Mouse (Mus musculus) limb, embryonic 10.5 days (tissue): Measurements from ENCODE around the gene Lgals7. TPM values are rescaled to one million over a fixed set of nuclear protein-coding genes. Genes with fewer than 3 reads are reported as not detected.
A peak's percentile ranks its signal among the peaks of the same experiment; 100 is the strongest.

Source experiments
- DNase-seq: peaks from one replicate; pipeline ENCODE4 v3.0.0-alpha.2; 2017; ENCODE audit warnings: low spot score
- H3K27ac ChIP-seq: fragments of 300-500 bp; sonication (generic); 2 replicates; pipeline ENCODE4 v1.5.1; 2016; ENCODE audit warnings: mild to moderate bottlenecking
- H3K27me3 ChIP-seq: fragments of 300-500 bp; sonication (generic); 2 replicates; pipeline ENCODE4 v1.6.1; 2016; ENCODE audit warnings: low read depth, mild to moderate bottlenecking; ENCODE audit not compliant: poor library complexity, severe bottlenecking
- H3K36me3 ChIP-seq: fragments of 300-500 bp; sonication (generic); 2 replicates; pipeline ENCODE4 v1.6.1; 2016; ENCODE audit warnings: mild to moderate bottlenecking, moderate library complexity
- H3K4me1 ChIP-seq: fragments of 300-500 bp; sonication (generic); 2 replicates; pipeline ENCODE4 v1.6.1; 2016
- H3K4me3 ChIP-seq: fragments of 300-500 bp; sonication (generic); 2 replicates; pipeline ENCODE4 v1.5.1; 2016; ENCODE audit warnings: mild to moderate bottlenecking, moderate library complexity
- H3K9me3 ChIP-seq: fragments of 300-500 bp; sonication (generic); replicated peaks from 2 replicates; pipeline ENCODE4 v1.6.1; 2016; ENCODE audit warnings: mild to moderate bottlenecking
- WGBS: fragments of 180-500 bp; shearing (Covaris S2); methylation state at CpG from one replicate; pipeline ENCODE4 v1.1.7; 2016; 5-methylcytosine and 5-hydroxymethylcytosine counted together
- polyA plus RNA-seq: library from polyadenylated mRNA; unstranded; fragments of >200 nt; fragmentation: Nextera tagmentation; extraction: Ambion mirVana; gene quantifications from 2 replicates; pipeline ENCODE4 v1.2.1, GENCODE M21; 2016

Lgals7 gene
- polyA plus RNA-seq, 1 experiment from 2014 or later: 0.73 TPM

DNA sequence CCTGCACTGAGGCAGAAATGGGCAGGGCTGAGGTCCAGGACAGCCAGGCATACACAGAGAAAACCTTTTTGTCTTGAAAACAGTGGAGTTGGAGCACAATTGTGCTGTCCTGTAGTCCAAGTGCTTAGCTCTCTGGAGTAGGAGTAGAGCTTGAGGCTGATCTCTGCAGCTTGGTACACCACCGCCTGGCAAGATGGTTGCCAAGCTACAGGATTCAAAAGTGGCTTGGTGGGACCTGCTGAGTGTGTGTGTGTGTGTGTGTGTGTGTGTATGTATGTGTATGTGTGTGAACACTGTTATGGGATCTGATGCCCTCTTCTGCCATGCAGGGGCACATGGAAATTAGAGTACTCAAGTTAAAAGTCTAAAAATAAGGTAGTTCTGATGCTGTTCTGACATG is 41.1 kb upstream of the Lgals7 start:
- no peaks in the 10 kb centered on the region for H3K27me3 ChIP-seq
- no peak overlapping the region for H3K4me3 ChIP-seq
- DNase-seq: no peak
- peaks cover 55% of the 10 kb centered on the region for H3K36me3 ChIP-seq
- peaks cover 15% of the 10 kb centered on the region for H3K4me1 ChIP-seq
- whole genome bisulfite sequencing: 74% methylated on average over 1 of the region's 1 CpGs
- H3K9me3 ChIP-seq: no peaks in the 10 kb centered on the region
- no peak overlapping the region for H3K27ac ChIP-seq

DNA sequence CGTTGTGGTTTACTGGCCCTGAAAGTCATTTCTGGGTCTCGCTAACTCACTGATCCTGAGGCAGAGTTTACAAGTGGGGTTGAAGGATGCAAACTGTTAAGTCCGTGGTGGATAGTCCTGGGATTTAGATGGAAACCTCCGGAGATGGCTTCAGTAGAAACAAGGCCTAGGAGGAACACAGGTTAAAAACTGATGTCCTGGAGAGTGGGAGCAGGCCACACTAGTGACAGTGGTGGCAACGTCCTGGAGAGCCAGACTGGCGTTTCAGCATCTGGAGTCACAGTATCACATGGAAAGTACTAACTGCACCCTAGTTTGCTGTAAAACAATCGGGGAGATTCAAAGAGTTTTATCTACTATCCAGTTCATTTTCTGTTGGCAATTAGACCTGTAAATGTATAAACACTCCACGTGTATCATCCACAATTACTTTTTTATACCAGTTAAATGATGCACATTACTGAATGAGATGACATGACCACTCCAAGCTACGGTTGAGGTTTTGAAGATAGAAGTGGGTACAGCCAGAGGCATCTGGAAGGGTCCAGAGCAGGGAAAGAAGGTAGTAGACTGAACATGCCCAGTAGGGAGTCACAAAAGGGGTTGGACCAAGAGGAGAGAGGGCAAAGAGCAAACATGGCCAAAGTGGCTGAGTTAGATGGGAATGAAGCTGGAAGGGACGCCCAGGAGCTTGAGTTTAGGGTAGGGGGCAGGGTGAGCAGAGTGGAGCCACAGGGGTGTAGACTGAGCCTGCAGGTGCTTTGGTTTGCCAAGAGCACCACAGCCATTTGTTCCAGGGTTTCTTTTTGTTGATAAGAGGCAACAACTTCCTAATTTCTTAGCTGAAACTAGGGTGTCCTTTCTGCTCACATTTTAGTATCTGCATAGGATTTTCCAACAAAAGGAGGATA is 40.4 kb upstream of the Lgals7 start:
- H3K27ac ChIP-seq: no peak overlapping the region

DNA sequence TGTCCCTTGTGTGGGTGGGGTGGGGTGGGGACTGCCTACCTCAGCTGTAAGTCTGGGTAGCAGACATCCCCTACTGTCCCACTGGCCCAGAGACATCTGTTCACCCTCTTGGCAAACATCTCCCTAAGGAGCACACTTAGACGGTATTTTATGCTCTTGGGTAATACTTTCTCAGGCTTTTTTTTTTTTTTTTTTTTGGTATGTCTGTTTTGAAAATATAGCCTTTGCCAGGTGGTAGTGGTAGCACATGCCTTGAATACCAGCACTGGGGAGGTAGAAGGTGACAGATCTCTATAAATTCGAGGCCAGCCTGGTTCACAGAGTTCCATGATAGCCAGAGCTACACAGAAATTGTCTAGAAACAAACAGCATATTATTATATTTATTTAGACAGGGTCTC is 39.7 kb upstream of the Lgals7 start:
- Histone ChIP-seq H3K27ac (no peak overlapping the region), H3K9me3 (no peaks in the 10 kb centered on the region), H3K4me1 (peaks cover 15% of the 10 kb centered on the region), H3K36me3 (peaks cover 41% of the 10 kb centered on the region), H3K4me3 (no peak overlapping the region), H3K27me3 (no peaks in the 10 kb centered on the region)
- DNase-seq: no peak
- 63% methylated on average over 2 of the region's 2 CpGs for WGBS

More for the DNA sequence above, 40.4 kb upstream of the Lgals7 start:
- no peak for DNase-seq
- Histone ChIP-seq H3K27me3 (no peaks in the 10 kb centered on the region), H3K4me1 (peaks cover 15% of the 10 kb centered on the region), H3K4me3 (no peak overlapping the region), H3K36me3 (peaks cover 48% of the 10 kb centered on the region), H3K9me3 (no peaks in the 10 kb centered on the region)
- WGBS: 61% methylated on average over 10 of the region's 10 CpGs

DNA sequence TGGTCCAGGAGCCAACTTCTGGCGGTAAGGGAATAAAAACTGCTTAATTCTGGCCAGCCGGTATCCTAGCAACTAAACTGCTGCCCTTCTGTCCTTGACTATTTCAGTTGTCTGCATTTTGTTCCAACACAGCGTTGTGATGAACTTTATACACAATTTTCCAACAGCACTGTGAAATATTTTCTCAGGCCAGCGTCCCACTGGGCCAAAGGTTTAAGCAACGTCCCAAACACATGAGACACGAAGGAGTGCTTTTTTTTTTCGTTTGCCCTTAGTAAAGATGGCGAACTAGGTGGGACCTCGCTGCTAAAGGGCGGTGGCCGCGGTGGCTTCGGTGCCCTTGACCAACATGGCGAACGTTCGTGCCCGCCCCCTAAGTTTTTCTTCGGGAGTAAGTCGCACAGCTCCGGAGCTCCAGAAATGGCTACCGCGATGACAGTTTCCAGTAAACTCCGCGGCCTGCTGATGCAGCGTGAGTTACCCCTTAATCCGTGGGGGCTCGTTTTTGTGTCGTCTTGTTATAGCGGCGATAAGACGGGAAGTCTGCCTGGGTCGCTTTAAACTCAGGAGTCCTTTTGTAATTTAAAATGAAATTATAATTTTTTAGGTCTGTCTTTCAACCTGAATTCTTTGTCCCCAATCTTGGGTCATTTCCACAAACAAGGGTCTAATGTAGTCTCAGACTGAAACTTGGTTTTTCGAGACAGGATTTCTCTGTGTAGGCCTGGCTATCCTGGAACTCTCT is 38.5 kb upstream of the Lgals7 start, which contains the start of gene Ech1:
TSS of gene Ech1 (plus strand) at position 277 of the 745 bp plus-strand sequence.
- Histone ChIP-seq H3K9me3 (no peaks in the 10 kb centered on the region), H3K4me1 (peaks cover 12% of the 10 kb centered on the region)
- WGBS: 4% methylated on average over 33 of the region's 33 CpGs

DNA sequence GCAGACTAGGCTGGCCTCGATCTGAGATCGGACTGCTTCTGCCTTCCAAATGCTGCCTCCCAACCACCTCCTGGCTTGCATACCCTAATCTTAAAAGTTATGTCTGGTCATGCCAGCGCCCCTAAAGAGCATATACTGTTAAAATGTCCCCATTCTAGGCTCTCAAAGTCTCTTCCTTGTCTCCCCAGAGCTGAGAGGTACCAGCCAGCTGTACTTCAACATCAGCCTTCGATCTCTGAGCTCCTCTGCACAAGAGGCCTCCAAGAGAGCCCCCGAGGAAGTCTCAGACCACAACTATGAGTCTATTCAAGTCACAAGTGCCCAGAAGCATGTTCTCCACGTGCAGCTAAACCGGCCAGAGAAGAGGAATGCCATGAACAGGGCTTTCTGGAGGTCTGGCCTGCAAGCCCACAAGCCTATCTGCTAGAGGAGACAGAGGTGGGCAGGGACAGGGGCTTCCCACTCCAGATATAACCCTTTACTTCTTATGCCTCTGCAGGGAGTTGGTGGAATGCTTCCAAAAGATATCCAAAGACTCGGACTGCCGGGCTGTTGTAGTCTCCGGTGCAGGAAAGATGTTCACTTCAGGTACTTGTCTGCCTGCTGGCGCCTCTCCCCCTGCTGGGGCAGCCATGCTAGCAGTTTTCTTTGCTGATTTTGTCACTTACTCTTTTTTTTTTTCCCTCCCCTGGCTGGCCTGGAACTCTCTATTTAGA is 37.8 kb upstream of the Lgals7 start:
- no peaks in the 10 kb centered on the region for H3K9me3 ChIP-seq
- peak overlapping the region; percentile 57 for H3K4me3 ChIP-seq
- peaks cover 12% of the 10 kb centered on the region for H3K4me1 ChIP-seq
- peak overlapping the region; percentile 87 for H3K27ac ChIP-seq
- 75% methylated on average over 11 of the region's 11 CpGs for WGBS
- DNase-seq: no peak
- H3K27me3 ChIP-seq: no peaks in the 10 kb centered on the region
- peaks cover 37% of the 10 kb centered on the region for H3K36me3 ChIP-seq

More for the DNA sequence above, 38.5 kb upstream of the Lgals7 start, which contains the start of gene Ech1:
- H3K27ac ChIP-seq: peak within 1 kb of the TSS; percentile 87
- peaks cover 37% of the 10 kb centered on the region for H3K36me3 ChIP-seq
- H3K27me3 ChIP-seq: no peaks in the 10 kb centered on the region
- peak; percentile 88 for DNase-seq
- peak within 1 kb of the TSS; percentile 57 for H3K4me3 ChIP-seq

DNA sequence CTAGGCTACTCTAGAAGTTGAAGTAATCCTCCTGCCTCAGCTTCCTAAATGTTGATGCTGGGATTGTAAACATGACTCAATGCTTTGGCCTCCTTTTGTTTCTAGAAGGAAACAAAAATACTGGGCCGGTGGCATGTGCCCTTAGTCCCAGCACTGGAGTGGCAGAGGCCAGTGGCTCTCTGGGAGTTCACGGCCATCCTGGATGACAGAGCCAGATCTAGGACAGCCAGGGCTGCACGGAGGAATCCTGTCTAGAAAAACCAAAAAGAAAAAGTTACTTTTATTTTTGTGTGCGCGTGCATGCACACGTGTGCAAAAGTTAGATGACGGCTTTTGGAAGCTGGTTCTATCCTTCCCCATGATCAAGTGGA is 37.3 kb upstream of the Lgals7 start:
- H3K4me3 ChIP-seq: 0 out of 2 replicates have a peak overlapping the region, but pooled peaks have one; percentile 57
- H3K27me3 ChIP-seq: no peaks in the 10 kb centered on the region
- peaks cover 37% of the 10 kb centered on the region for H3K36me3 ChIP-seq
- no peak for DNase-seq
- peaks cover 12% of the 10 kb centered on the region for H3K4me1 ChIP-seq
- H3K9me3 ChIP-seq: no peaks in the 10 kb centered on the region
- no peak overlapping the region for H3K27ac ChIP-seq
- 95% methylated on average over 7 of the region's 7 CpGs for WGBS

DNA sequence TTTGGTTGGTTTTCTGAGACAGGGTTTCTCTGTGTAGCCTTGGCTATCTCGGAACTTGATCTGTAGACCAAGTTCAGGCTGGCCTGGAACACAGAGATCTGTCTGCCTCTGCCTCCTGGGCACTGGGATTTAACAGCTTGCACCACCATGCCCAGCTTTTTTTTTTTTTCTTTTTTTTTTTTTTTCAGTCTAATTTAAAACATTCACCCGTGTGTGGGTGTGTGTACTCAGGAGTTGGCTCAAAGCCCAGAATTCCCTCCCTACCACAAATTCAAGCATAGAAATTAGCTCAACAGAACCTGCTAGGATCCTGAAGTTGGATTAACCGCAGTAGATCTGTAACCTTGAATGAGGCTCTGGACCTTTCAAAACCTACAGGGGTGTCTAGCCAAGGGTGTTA is 36.3 kb upstream of the Lgals7 start:
- H3K27ac ChIP-seq: no peak overlapping the region
- no peak for DNase-seq
- no peaks in the 10 kb centered on the region for H3K9me3 ChIP-seq
- no peaks in the 10 kb centered on the region for H3K27me3 ChIP-seq
- no peak overlapping the region for H3K4me3 ChIP-seq
- peaks cover 36% of the 10 kb centered on the region for H3K36me3 ChIP-seq
- WGBS: 90% methylated on average over 3 of the region's 3 CpGs
- peaks cover 12% of the 10 kb centered on the region for H3K4me1 ChIP-seq

DNA sequence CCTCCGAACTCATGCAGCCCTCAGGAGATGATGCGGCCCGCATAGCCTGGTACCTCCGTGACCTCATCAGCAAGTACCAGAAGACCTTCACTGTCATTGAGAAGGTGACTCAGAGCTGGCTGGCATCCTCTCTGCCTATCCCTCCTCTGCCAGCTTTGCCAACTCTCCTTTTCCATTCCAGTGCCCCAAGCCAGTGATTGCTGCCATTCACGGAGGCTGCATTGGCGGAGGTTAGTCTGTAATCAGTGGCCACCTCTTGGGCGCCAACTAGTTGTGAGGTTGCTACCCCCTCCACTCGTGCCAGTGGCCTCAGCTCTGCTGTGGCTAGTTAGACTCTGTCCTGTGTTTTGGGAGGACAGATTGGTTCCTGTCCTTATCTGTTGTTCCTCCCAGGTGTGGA is 33.8 kb upstream of the Lgals7 start:
- peaks cover 9% of the 10 kb centered on the region for H3K4me1 ChIP-seq
- no peak overlapping the region for H3K27ac ChIP-seq
- H3K9me3 ChIP-seq: no peaks in the 10 kb centered on the region
- DNase-seq: no peak
- 92% methylated on average over 8 of the region's 8 CpGs for WGBS
- peaks cover 29% of the 10 kb centered on the region for H3K36me3 ChIP-seq
- no peaks in the 10 kb centered on the region for H3K27me3 ChIP-seq
- no peak overlapping the region for H3K4me3 ChIP-seq

DNA sequence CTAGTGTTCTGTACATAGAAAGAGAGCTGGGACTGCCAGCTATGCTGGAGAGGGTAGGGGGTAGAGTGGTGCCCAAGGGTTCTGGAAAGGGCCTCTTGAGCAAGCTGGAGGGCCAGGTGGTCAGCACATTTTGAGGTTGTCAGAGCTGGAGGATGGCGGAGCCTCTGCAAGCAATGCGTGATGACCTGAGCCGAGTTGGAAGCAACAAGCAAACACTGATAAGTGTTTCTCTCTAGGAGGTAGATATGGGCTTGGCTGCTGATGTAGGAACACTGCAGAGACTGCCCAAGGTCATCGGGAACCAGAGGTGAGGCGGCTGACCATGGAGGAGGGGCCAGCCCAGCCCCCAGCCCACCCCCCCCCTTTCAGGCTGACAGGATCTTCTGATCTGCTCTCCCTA is 32.7 kb upstream of the Lgals7 start:
- no peak overlapping the region for H3K27ac ChIP-seq
- peaks cover 2% of the 10 kb centered on the region for H3K4me1 ChIP-seq
- WGBS: 92% methylated on average over 5 of the region's 5 CpGs
- H3K36me3 ChIP-seq: peaks cover 29% of the 10 kb centered on the region
- no peak overlapping the region for H3K4me3 ChIP-seq
- no peaks in the 10 kb centered on the region for H3K27me3 ChIP-seq
- no peaks in the 10 kb centered on the region for H3K9me3 ChIP-seq
- DNase-seq: no peak

DNA sequence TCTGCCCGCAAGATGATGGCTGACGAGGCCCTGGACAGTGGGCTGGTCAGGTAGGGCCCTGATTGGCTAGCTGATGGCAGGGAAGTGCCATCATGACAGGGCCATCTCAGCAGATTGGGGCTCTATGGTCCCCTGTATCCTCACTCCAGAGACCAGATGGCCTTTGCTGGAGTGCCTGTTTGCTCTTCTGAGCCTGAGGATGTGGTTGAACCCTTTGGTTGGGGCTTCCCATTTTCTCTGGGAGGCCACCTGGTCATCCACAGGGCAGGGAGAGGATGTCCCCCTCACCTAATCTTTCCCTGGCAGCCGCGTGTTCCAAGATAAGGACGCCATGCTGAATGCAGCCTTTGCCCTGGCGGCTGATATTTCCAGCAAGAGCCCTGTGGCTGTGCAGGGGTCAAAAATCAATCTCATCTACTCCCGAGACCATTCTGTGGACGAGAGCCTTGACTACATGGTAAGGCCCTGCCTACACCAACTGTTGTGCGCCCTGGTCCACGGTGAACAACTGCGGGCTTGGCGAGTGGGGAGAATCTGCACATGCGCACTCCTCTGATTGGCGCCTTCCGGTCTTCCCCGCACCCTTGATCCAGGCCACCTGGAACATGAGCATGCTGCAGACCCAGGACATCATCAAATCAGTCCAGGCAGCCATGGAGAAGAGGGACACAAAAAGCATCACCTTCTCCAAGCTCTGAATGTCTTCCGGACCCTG is 32.1 kb upstream of the Lgals7 start:
- H3K4me1 ChIP-seq: no peaks in the 10 kb centered on the region; the same call in 1 of the 2 replicates
- no peak for DNase-seq
- H3K36me3 ChIP-seq: peaks cover 29% of the 10 kb centered on the region
- 94% methylated on average over 17 of the region's 17 CpGs for WGBS
- no peak overlapping the region for H3K27ac ChIP-seq
- H3K4me3 ChIP-seq: no peak overlapping the region
- no peaks in the 10 kb centered on the region for H3K9me3 ChIP-seq
- no peaks in the 10 kb centered on the region for H3K27me3 ChIP-seq

DNA sequence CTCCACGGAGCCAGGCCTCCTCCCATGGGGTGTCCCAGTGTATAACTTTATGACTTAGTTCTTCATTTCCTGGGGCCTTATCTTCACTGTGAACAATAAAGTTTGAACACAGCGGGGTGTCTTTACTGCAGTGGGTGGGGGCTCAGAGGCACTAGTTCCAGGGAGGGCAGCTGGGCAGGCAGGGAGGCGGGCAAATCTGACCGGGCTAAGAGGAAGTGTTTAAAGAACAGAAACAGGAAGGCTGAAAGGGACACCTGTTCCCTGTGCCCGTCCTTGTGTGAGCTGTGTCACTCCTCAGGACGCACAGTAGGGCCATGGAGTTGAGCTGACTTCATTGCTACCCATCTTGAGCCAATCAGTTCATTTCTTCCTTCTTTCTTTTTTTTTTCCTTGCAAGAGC is 31.5 kb upstream of the Lgals7 start:
- DNase-seq: no peak
- Histone ChIP-seq H3K4me3 (no peak overlapping the region), H3K27ac (no peak overlapping the region), H3K27me3 (no peaks in the 10 kb centered on the region), H3K36me3 (peaks cover 29% of the 10 kb centered on the region), H3K9me3 (no peaks in the 10 kb centered on the region), H3K4me1 (no peaks in the 10 kb centered on the region; the same call in 1 of the 2 replicates)
- 78% methylated on average over 6 of the region's 6 CpGs for WGBS

DNA sequence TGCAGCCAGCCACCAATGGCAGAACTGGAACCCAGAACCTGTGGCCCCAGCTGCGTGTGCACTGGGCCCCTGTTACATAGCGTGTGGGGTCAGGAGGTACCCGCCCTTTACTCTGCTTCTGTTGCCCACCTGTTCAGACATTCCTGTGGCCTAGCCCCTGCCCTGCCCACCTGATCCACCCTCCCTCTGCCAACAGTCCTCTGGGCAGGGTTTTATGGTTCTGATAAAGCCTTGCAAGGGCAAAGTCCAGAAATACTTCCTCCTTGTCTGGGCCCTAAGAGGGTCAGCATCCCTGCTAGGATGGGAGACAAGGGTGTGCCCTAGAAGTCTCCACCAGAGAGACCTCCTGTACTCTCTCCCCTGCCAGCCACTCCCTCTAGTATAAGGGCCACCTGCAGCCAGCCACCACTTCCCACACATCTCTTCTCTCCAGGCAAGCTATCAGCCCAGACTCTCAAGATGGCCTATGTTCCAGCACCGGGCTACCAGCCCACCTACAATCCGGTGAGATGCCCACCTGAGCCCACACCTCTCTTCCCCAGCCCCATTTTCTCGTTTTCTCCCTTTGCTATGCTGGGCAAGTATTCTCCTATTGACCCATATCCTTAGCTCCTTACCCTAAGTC is 29.8 kb upstream of the Lgals7 start, which contains the start of gene Lgals4:
TSS of gene Lgals4 (plus strand) at position 132 of the 625 bp plus-strand sequence.
- H3K4me3 ChIP-seq: no peak within 1 kb of the TSS
- 85% methylated on average over 6 of the region's 6 CpGs for WGBS
- no peaks in the 10 kb centered on the region for H3K9me3 ChIP-seq
- DNase-seq: no peak
- no peaks in the 10 kb centered on the region; the same call in 1 of the 2 replicates for H3K4me1 ChIP-seq
- no peaks in the 10 kb centered on the region for H3K27me3 ChIP-seq
- peaks cover 29% of the 10 kb centered on the region for H3K36me3 ChIP-seq
- H3K27ac ChIP-seq: no peak within 1 kb of the TSS
